Mouse (Mus musculus) layer of hippocampus, postnatal 36 days (tissue): ENCODE measurements around the gene Krtap8-1. TPM values are rescaled to one million over a fixed set of nuclear protein-coding genes. Genes with fewer than 3 reads are reported as not detected.

Source experiments
- DNase-seq, 2 experiments: peaks; one replicate each; pipeline ENCODE4 v3.0.0; 2022
- total RNA-seq, 2 experiments: library from RNA; stranded (reverse); gene quantifications; 2 replicates each; pipeline ENCODE4 v1.2.3; 2021

Gene Krtap8-1
- not detected for total RNA-seq

DNA sequence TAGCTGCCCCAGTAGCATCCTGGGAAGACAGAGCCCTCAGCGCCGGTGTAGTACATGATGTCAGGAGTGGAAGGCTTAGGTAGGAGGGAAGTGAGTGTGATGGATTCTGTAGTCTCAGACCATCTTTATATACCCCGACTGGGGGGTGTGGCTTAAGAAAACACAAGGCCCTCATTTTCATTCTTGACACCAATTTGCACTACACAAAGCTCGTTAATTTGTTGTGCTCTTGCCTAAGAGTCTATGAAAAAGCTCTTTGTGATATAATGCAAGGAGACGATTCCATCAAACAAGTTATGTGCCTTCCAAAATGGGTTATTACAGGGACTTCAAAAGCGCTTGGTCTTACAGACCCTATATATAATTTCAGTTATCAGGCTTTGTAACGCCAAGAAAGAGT is at the start of gene Krtap8-1:
Gene Krtap8-1, minus strand, starts transcription at position 101 of the 400 bp plus-strand sequence.
- no peak for DNase-seq

DNA sequence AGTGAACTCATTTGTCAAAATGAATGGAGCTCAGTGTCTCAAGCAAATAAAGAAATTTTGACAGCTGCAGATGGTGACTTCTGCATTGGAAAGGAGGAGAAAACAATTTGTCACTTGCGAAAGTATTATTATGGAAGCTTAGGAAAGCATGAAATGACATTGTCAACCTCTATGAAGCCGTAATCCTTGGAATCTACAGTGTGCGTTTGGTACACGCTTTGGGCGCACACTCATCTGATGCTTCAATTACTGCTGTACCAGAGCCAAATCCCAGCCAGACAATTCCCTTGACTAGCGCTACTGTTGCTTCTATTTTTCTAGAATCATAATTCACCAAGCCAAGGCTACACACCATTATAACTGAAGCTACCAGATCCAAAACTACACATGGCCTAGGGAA is 49.6 kb upstream of the Krtap8-1 start:
- no peak for DNase-seq

- DNase-seq: peak in 1 of 2 experiments; percentile 9
These were observed 42.8 kb upstream of the Krtap8-1 start for GRCm38 (mm10) chr16:89530547-89530946.

GRCm38 (mm10) chr16:89529846-89530245 is 42.1 kb upstream of the Krtap8-1 start:
- no peak for DNase-seq

DNA sequence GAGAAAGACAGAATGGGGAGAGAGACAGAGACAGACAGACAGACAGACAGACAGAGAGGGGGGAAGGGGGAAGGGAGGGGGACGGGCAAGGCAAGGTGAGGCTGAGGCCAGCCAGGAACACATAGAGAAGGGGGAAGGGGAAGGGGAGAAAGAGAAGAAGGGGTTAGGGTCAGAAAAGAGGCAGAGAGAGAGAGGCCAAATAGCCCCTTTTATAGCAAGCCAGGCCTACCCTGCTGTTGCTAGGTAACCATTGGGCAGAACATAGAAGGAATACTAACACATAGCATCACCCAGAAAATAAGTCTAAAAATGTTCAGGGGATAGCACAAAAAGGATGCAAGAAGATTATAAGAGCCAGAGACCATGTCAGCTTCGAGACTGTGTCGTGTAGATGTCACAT is 40.6 kb upstream of the Krtap8-1 start:
- no peak for DNase-seq

- DNase-seq: no peak
These were observed 33.2 kb upstream of the Krtap8-1 start for GRCm38 (mm10) chr16:89520996-89521395.

DNA sequence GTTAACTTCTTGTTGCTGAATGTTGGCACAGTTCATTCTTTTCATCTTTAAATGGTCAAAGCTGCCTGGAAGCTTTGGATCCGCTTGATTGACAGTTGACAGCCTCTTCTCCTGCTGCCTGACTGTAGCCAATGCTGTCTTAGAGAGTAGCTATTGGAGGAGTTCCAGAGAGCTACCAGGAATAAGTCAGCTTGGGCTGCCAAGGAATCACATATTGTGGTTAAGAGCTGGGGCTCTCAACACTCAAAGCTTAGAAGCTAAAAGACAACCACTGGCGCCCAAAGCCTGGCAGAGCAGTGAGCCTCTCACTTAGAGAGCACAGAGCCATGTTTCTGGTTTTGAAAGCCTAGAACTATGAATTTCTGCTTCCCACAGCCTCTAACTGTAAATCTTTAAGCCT is 32.8 kb upstream of the Krtap8-1 start:
- no peak for DNase-seq

DNA sequence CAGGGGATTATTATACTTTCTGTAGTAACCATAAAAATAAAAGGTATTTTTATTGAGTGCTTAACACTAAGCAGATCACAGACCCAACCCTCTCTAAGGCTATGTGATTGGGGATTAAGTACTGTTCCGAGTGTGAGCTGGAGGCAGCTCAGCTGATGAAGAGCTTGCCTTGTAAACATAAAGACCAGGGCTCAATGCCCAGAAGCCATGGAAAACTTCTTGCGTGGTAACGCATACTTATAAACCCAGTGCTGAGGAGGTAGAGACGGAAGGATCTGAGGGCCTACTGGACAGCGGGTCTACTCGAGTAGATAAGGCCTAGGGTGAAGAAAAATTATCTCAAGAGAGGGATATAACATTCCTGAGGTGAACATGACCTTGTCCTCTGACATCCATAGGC is 32.3 kb upstream of the Krtap8-1 start:
- no peak for DNase-seq

- DNase-seq: peak; percentile 25 to 29
These were observed 29.9 kb upstream of the Krtap8-1 start for GRCm38 (mm10) chr16:89517635-89518034.

DNA sequence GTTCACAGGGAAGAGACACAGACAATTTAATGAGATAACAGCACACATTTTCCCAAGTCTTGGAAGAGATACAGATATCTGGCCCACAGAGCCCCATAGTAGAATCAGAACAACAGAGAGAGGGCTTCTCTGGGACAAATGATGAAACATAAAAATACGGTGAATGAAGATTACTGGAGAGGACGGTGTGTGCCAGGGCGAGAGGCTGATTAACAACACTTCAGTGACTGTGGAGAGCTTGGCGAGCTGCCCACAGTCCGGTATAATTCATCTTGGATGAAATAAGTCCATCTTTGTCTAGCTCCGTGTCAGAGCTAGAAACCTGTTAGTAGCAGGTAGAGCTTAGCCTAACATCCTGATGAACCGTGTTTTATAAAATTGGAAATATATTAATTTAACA is 25.7 kb upstream of the Krtap8-1 start:
- DNase-seq: no peak

DNA sequence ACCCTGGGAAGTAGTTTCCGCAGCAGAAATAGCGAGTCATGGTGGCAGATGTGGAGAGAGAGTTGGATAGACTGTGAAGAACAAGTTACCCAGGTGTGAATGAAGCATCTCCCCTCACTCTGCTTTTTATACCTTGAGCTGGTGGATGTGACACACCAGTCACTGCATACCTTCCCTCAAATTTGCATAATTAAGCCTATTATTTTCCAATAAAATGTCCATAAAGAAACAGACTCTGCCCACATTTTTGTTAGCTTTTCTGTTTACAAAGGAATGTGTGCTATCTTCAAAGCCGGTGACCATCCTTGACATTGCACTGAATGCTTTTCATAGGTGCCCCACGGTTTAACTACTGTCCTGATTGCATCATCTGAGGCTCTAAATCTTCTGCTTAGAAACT is 20.5 kb upstream of the Krtap8-1 start, which contains the start of gene Krtap7-1:
Gene Krtap7-1, minus strand, starts transcription at position 101 of the 400 bp plus-strand sequence.
- no peak for DNase-seq

GRCm38 (mm10) chr16:89503571-89503970 is 15.8 kb upstream of the Krtap8-1 start:
- DNase-seq: no peak

- no peak for DNase-seq
These were observed 14.1 kb upstream of the Krtap8-1 start for GRCm38 (mm10) chr16:89501870-89502269.

- DNase-seq: no peak
These were observed 9.2 kb upstream of the Krtap8-1 start for GRCm38 (mm10) chr16:89497002-89497401.

- peak in 1 of 2 experiments; percentile 2 for DNase-seq
These were observed 7.8 kb upstream of the Krtap8-1 start for GRCm38 (mm10) chr16:89495394-89496153.

GRCm38 (mm10) chr16:89477679-89478314 is 10.0 kb downstream of the Krtap8-1 start:
- no peak for DNase-seq

- no peak for DNase-seq
These were observed 26.6 kb downstream of the Krtap8-1 start for GRCm38 (mm10) chr16:89461189-89461588.

Other genes starting within 250 kb of the Krtap8-1 start
- not detected for gene Krtap21-1, start 84.1 kb downstream of the Krtap8-1 start, total RNA-seq
- gene Krtap6-2, start 67.8 kb downstream of the Krtap8-1 start, total RNA-seq: not detected
- not detected for gene Krtap7-1, start 20.4 kb upstream of the Krtap8-1 start, total RNA-seq
- not detected for gene Krtap11-1, start 83.2 kb upstream of the Krtap8-1 start, total RNA-seq